Mouse (Mus musculus): ENCODE measurements around the gene Ralgps1. TPM values are rescaled to one million over a fixed set of nuclear protein-coding genes. Genes with fewer than 3 reads are reported as not detected.

Gene Ralgps1
- polyA plus RNA-seq, 1 experiment from 2014 or later = 2.2 TPM

GRCm38 (mm10) chr2:33343413-33343812, 27.9 kb downstream of the Ralgps1 start:
- Histone ChIP-seq H3K4me1 (replicated peaks; ENCODE audit: control insufficient read depth, insufficient read depth) (no peaks in the 10 kb centered on the region; the same call in 1 of the 2 replicates), H3K4me3 (ENCODE audit: low read depth, low read length) (no peak overlapping the region), H3K27me3 (ENCODE audit: control insufficient read depth, insufficient read depth, low read length) (no peaks in the 10 kb centered on the region), H3K27ac (replicated peaks) (no peak overlapping the region), H3K9me3 (ENCODE audit: control insufficient read depth, low read length) (no peaks in the 10 kb centered on the region), H3K36me3 (ENCODE audit: control insufficient read depth, insufficient read depth, low read length) (no peaks in the 10 kb centered on the region), H3K9ac (ENCODE audit: low read length) (no peak overlapping the region), H3K4me2 (replicated peaks; ENCODE audit: low read depth) (no peak overlapping the region)
- TF ChIP-seq CTCF (IDR thresholded peaks at IDR 0.05; ENCODE audit: low read depth) (no peak), EP300 (optimal IDR thresholded peaks at IDR 0.05) (no peak)
- ATAC-seq (ENCODE audit: low FRiP score, low TSS enrichment) = no peak
- WGBS = 71% methylated on average over 3 of the region's 3 CpGs
- no peak for DNase-seq (ENCODE audit: low spot score)

- TF ChIP-seq CTCF (IDR thresholded peaks at IDR 0.05; ENCODE audit: low read depth) (no peak), EP300 (optimal IDR thresholded peaks at IDR 0.05) (no peak)
- no peak overlapping the region for H3K4me2 ChIP-seq (replicated peaks; ENCODE audit: low read depth)
- H3K4me3 ChIP-seq (ENCODE audit: low read depth, low read length) = no peak overlapping the region
- H3K9me3 ChIP-seq (ENCODE audit: control insufficient read depth, low read length) = no peaks in the 10 kb centered on the region
- no peak overlapping the region for H3K9ac ChIP-seq (ENCODE audit: low read length)
- ATAC-seq (ENCODE audit: low FRiP score, low TSS enrichment) = no peak
- 88% methylated on average over 4 of the region's 4 CpGs for WGBS
- no peak overlapping the region for H3K27ac ChIP-seq (replicated peaks)
- no peaks in the 10 kb centered on the region; the same call in 1 of the 2 replicates for H3K4me1 ChIP-seq (replicated peaks; ENCODE audit: control insufficient read depth, insufficient read depth)
- H3K36me3 ChIP-seq (ENCODE audit: control insufficient read depth, insufficient read depth, low read length) = no peaks in the 10 kb centered on the region
- H3K27me3 ChIP-seq (ENCODE audit: control insufficient read depth, insufficient read depth, low read length) = no peaks in the 10 kb centered on the region
- DNase-seq (ENCODE audit: low spot score) = no peak
Measured at GRCm38 (mm10) chr2:33342148-33342547, 29.1 kb downstream of the Ralgps1 start.

GRCm38 (mm10) chr2:33335789-33336188, 35.5 kb downstream of the Ralgps1 start:
- no peak for ATAC-seq (ENCODE audit: low FRiP score, low TSS enrichment)

GRCm38 (mm10) chr2:33329622-33330021, 41.7 kb downstream of the Ralgps1 start:
- DNase-seq (ENCODE audit: low spot score) (no peak), ATAC-seq (ENCODE audit: low FRiP score, low TSS enrichment) (no peak)
- H3K4me1 ChIP-seq (replicated peaks; ENCODE audit: control insufficient read depth, insufficient read depth) = no peaks in the 10 kb centered on the region
- TF ChIP-seq CTCF (IDR thresholded peaks at IDR 0.05; ENCODE audit: low read depth) (no peak), EP300 (optimal IDR thresholded peaks at IDR 0.05) (no peak)
- 86% methylated on average over 2 of the region's 3 CpGs for WGBS
- no peaks in the 10 kb centered on the region for H3K36me3 ChIP-seq (ENCODE audit: control insufficient read depth, insufficient read depth, low read length)
- no peak overlapping the region for H3K9ac ChIP-seq (ENCODE audit: low read length)
- H3K4me2 ChIP-seq (replicated peaks; ENCODE audit: low read depth) = no peak overlapping the region
- no peaks in the 10 kb centered on the region for H3K9me3 ChIP-seq (ENCODE audit: control insufficient read depth, low read length)
- H3K27me3 ChIP-seq (ENCODE audit: control insufficient read depth, insufficient read depth, low read length) = no peaks in the 10 kb centered on the region
- no peak overlapping the region for H3K27ac ChIP-seq (replicated peaks)
- no peak overlapping the region for H3K4me3 ChIP-seq (ENCODE audit: low read depth, low read length)

More at GRCm38 (mm10) chr2:33335789-33336188, 35.5 kb downstream of the Ralgps1 start:
- H3K36me3 ChIP-seq (ENCODE audit: control insufficient read depth, insufficient read depth, low read length) = peaks cover 3% of the 10 kb centered on the region; the same call in 1 of the 2 replicates
- no peak overlapping the region for H3K4me2 ChIP-seq (replicated peaks; ENCODE audit: low read depth)
- H3K27ac ChIP-seq (replicated peaks) = no peak overlapping the region
- no peak for DNase-seq (ENCODE audit: low spot score)
- TF ChIP-seq EP300 (optimal IDR thresholded peaks at IDR 0.05) (no peak), CTCF (IDR thresholded peaks at IDR 0.05; ENCODE audit: low read depth) (no peak)
- H3K9ac ChIP-seq (ENCODE audit: low read length) = no peak overlapping the region
- no peaks in the 10 kb centered on the region for H3K9me3 ChIP-seq (ENCODE audit: control insufficient read depth, low read length)
- no peaks in the 10 kb centered on the region for H3K27me3 ChIP-seq (ENCODE audit: control insufficient read depth, insufficient read depth, low read length)
- no peaks in the 10 kb centered on the region for H3K4me1 ChIP-seq (replicated peaks; ENCODE audit: control insufficient read depth, insufficient read depth)
- H3K4me3 ChIP-seq (ENCODE audit: low read depth, low read length) = no peak overlapping the region

- DNase-seq (ENCODE audit: low spot score) (peak; percentile 68), ATAC-seq (ENCODE audit: low FRiP score, low TSS enrichment) (peak; percentile 73; the same call in 1 of the 2 replicates)
- H3K27ac ChIP-seq (replicated peaks) = no peak overlapping the region
- 87% methylated on average over 1 of the region's 1 CpGs for WGBS
- H3K4me3 ChIP-seq (ENCODE audit: low read depth, low read length) = no peak overlapping the region
- H3K9ac ChIP-seq (ENCODE audit: low read length) = no peak overlapping the region
- H3K4me1 ChIP-seq (replicated peaks; ENCODE audit: control insufficient read depth, insufficient read depth) = no peaks in the 10 kb centered on the region
- no peaks in the 10 kb centered on the region for H3K9me3 ChIP-seq (ENCODE audit: control insufficient read depth, low read length)
- no peaks in the 10 kb centered on the region for H3K36me3 ChIP-seq (ENCODE audit: control insufficient read depth, insufficient read depth, low read length)
- no peaks in the 10 kb centered on the region for H3K27me3 ChIP-seq (ENCODE audit: control insufficient read depth, insufficient read depth, low read length)
- TF ChIP-seq CTCF (IDR thresholded peaks at IDR 0.05; ENCODE audit: low read depth) (peak; percentile 68), EP300 (optimal IDR thresholded peaks at IDR 0.05) (no peak)
- no peak overlapping the region for H3K4me2 ChIP-seq (replicated peaks; ENCODE audit: low read depth)
Measured at GRCm38 (mm10) chr2:33328941-33329340, 42.3 kb downstream of the Ralgps1 start.

GRCm38 (mm10) chr2:33325359-33325758, 45.9 kb downstream of the Ralgps1 start:
- Histone ChIP-seq H3K27ac (replicated peaks) (no peak overlapping the region), H3K9ac (ENCODE audit: low read length) (no peak overlapping the region), H3K4me2 (replicated peaks; ENCODE audit: low read depth) (no peak overlapping the region), H3K4me1 (replicated peaks; ENCODE audit: control insufficient read depth, insufficient read depth) (no peaks in the 10 kb centered on the region), H3K4me3 (ENCODE audit: low read depth, low read length) (no peak overlapping the region), H3K9me3 (ENCODE audit: control insufficient read depth, low read length) (no peaks in the 10 kb centered on the region), H3K27me3 (ENCODE audit: control insufficient read depth, insufficient read depth, low read length) (no peaks in the 10 kb centered on the region), H3K36me3 (ENCODE audit: control insufficient read depth, insufficient read depth, low read length) (no peaks in the 10 kb centered on the region)
- DNase-seq (ENCODE audit: low spot score) (no peak), ATAC-seq (ENCODE audit: low FRiP score, low TSS enrichment) (no peak)
- 29% methylated on average over 3 of the region's 3 CpGs for WGBS
- no peak for TF ChIP-seq EP300 (optimal IDR thresholded peaks at IDR 0.05)
- no peak for TF ChIP-seq CTCF (IDR thresholded peaks at IDR 0.05; ENCODE audit: low read depth)
